Mouse (Mus musculus): ENCODE measurements around the gene Gm17581. TPM values are rescaled to one million over a fixed set of nuclear protein-coding genes. Genes with fewer than 3 reads are reported as not detected.

Gm17581 gene
- polyA plus RNA-seq, 1 experiment from 2014 or later, result not detected

Other genes with a start within 250 kb of the Gm17581 start
- 12.5 and 13.0 TPM in 2 replicates for gene Acss2, start 217.9 kb downstream of the Gm17581 start, polyA plus RNA-seq (2015; fragmentation: Nextera tagmentation; extraction: Ambion mirVana)
- gene Ggt7, start 217.6 kb downstream of the Gm17581 start, polyA plus RNA-seq (2015; fragmentation: Nextera tagmentation; extraction: Ambion mirVana), result 3.2 and 4.5 TPM in 2 replicates
- 40.1 and 45.0 TPM in 2 replicates for gene Gss, start 143.1 kb downstream of the Gm17581 start, polyA plus RNA-seq (2015; fragmentation: Nextera tagmentation; extraction: Ambion mirVana)
- 0.93 and 1.7 TPM in 2 replicates for gene Myh7b, start 124.7 kb downstream of the Gm17581 start, polyA plus RNA-seq (2015; fragmentation: Nextera tagmentation; extraction: Ambion mirVana)
- 123 and 138 TPM in 2 replicates for gene Trpc4ap, start 43.5 kb downstream of the Gm17581 start, polyA plus RNA-seq (2015; fragmentation: Nextera tagmentation; extraction: Ambion mirVana)
- 36.1 and 39.0 TPM in 2 replicates for gene Edem2, start 6.4 kb downstream of the Gm17581 start, polyA plus RNA-seq (2015; fragmentation: Nextera tagmentation; extraction: Ambion mirVana)
- gene Procr, start 15.3 kb upstream of the Gm17581 start, polyA plus RNA-seq (2015; fragmentation: Nextera tagmentation; extraction: Ambion mirVana), result 11.1 and 12.3 TPM in 2 replicates
- gene Mmp24, start 39.5 kb upstream of the Gm17581 start, polyA plus RNA-seq (2015; fragmentation: Nextera tagmentation; extraction: Ambion mirVana), result 0.14 and 0.16 TPM in 2 replicates
- gene BC029722, start 83.6 kb upstream of the Gm17581 start, polyA plus RNA-seq (2015; fragmentation: Nextera tagmentation; extraction: Ambion mirVana), result 14.5 and 18.1 TPM in 2 replicates
- gene Eif6, start 91.1 kb upstream of the Gm17581 start, polyA plus RNA-seq (2015; fragmentation: Nextera tagmentation; extraction: Ambion mirVana), result 204 and 210 TPM in 2 replicates
- 0.15 and 0.19 TPM in 2 replicates for gene Fam83c, start 99.0 kb upstream of the Gm17581 start, polyA plus RNA-seq (2015; fragmentation: Nextera tagmentation; extraction: Ambion mirVana)
- gene Uqcc1, start 194.4 kb upstream of the Gm17581 start, polyA plus RNA-seq (2015; fragmentation: Nextera tagmentation; extraction: Ambion mirVana), result 66.6 and 81.7 TPM in 2 replicates
- gene Gm15557, start 204.9 kb upstream of the Gm17581 start, polyA plus RNA-seq (2015; fragmentation: Nextera tagmentation; extraction: Ambion mirVana), result not detected in 2 replicates
- gene Gdf5, start 209.5 kb upstream of the Gm17581 start, polyA plus RNA-seq (2015; fragmentation: Nextera tagmentation; extraction: Ambion mirVana), result 0.51 and 0.84 TPM in 2 replicates
- 21.9 and 24.4 TPM in 2 replicates for gene Cep250, start 220.6 kb upstream of the Gm17581 start, polyA plus RNA-seq (2015; fragmentation: Nextera tagmentation; extraction: Ambion mirVana)